Mouse (Mus musculus) adrenal gland, postnatal 4 days (tissue): ENCODE results near the gene Dnah9. TPM values are rescaled to one million over a fixed set of nuclear protein-coding genes. Genes with fewer than 3 reads are reported as not detected.
A peak's percentile ranks its signal among the peaks of the same experiment; 100 is the strongest.

Experiments used
- DNase-seq, 2 experiments: peaks; one replicate each; pipeline ENCODE4 v3.0.0; 2021 to 2022; ENCODE audit warnings: low spot score in 2 of 2, mixed read lengths in 2 of 2
- total RNA-seq, 2 experiments: library from RNA; stranded (reverse); gene quantifications; 2 replicates each; pipeline ENCODE4 v1.2.3; 2021

Gene Dnah9
- total RNA-seq, 2 experiments from 2014 or later = 0.03 to 0.50 TPM

DNA sequence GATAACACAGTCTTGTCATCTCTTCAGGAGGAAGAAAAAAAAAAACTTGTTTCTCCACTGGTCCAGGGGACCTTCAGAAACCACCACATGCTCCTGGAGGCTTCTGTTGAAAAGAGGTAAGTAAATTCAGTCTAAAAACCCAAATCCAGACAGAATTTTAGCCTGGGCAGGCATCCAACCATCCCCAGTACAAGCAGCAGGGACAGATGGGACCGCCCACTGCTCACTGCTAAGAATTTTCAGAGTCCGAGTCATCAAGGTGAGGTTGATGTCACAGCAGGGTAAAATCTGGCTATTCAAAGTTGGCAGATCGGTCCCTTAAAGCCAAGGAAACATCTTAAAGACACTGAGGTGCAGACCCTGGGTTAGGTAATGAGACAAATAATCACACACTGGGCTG lies 366.5 kb downstream of the Dnah9 start:
- no peak for DNase-seq

GRCm38 (mm10) chr11:65795896-65796295 lies 372.5 kb downstream of the Dnah9 start:
- DNase-seq = no peak

DNA sequence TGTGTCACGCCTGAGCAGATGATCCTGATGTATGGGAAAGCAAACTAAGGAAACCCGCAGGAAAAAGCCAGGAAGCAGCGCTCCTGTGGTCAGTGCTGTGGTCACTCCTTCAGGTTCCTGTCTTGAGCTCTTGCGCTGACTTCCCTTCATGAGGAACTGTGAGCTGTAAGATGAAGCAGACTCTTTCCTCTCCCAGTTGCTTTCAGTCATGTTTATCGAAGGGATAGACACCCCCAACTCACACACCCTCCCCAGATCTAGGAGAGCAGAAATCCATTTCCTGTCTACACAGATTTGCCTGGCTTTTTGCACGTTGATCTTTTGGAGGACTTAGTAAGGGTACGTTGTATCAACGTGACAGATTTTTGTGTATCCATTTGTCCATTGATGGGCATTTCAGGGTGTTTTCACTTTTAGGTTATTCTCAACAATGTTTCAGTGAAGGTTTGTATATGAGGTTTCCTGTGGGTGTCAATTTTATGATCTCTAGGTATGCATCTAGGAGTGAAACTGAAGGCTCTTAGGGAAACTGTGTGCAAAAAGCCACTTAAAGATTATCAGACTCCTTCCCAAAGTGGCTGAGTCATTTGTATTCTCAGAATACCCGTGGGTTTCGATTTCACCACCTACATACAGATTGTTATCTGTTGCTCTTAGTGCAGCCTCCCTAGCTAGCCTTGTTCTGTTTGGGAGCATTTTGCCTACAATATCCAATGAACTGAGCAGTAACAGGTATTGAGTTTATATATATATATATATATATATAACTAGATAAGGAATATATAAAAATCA lies 373.7 kb downstream of the Dnah9 start:
- no peak for DNase-seq

DNA sequence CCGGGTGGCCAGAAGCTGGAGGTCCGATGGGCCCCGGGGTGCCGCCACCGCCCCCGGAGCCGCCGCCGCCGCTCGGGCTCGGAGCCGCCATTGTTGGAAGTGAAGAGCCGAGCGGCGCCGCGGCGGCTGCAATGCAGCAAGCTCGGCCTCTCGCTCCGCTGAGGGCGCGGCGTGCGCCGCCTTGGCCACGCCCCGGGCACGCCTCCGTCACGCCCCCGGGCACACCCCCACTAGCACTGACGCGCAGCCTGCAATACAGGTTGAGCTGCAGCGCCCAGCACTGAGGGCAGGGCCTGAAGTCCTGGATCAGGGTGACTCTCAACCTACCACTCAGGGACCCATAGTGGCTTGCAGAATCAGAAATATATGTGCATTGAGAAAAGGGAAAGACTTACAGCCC lies 380.2 kb downstream of the Dnah9 start, which contains the start of gene Map2k4:
Map2k4 (minus strand) TSS at position 144 of the 400 bp plus-strand sequence.
- peak; percentile 85 to 86 for DNase-seq

DNA sequence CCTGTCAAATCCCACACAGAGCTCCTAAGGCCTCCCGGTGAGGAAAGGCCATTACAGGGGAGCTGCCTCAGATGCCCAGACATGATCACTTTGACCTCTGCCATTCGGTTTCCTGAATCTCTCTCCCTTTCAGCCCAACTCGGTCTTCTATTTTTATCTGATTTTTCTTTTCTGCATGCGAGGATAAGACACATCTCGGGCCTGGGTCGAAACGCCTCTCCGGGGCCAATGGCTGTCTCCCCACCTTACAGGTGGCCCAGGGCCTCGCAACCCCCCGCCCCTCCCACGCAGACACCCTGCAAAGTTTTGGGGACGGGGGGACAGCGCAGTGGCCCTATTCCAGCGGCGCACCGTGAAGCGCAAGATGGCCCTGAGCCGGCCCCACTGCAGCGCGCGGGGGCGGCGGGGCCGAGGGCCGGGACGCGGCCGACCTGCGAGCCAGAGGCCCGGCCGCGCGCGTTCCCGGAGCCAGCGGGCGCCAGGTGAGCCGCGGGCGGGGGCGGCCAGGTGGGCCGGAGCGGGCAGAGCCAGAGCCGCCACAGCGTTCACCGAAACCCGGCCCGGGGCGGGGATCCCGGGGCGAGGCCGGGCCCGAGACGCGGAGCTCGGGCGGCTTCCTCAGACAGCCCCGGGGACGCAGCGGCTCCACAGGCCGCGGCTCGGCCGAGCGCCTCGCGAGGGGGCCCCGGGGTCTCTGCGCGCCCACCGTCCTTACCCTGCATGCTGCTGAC lies 380.8 kb downstream of the Dnah9 start:
- peak; percentile 9 to 16 for DNase-seq

GRCm38 (mm10) chr11:65786160-65786559 lies 382.2 kb downstream of the Dnah9 start:
- DNase-seq = no peak

DNA sequence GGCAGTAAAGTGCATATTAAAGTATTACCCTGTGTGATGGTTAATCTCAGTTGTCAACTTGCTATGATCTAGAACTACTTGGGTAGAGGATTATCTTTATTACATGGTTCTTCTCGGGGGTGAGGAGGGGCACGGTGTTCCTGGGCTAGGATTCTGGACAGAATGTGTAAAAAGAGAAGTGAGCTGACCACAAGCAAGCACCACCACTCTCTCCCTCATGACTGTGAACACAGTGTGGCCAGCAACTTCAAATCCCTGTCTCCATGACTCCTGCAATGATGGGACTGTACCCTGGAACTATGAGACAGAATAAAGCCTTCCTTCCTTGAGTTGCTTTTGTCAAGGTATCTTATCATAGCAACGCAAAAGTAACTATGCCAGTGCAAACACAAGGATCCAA lies 386.8 kb downstream of the Dnah9 start:
- no peak for DNase-seq
